8 mouse cellular contexts compared by ENCODE assay signal in the genomic region with DNA sequence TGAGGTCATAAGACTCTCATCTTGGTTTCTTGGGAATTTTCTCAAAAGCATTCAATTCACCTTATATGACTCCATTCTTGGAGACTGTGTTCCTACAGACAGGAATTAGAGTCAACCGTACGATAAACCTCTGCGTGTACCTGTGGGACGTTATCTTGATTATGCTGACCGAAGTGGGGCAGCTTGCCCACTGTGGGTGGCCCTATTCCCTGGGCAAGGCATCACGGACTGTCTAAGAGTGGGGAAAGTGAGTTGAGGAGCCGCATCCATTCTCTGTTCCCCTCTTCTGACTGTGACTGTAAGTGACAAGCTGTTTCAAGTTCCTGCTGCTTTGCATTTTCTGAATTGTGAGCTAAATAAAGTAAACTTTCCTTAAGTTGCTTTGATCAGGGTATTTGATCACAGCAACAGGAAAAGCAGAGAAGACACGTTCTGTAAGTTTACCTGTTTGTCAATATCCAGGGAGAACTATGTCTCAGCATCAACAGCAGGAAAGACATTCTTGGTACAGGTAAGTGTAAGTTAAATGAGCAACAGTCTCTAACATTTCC. TPM values are rescaled to one million over a fixed set of nuclear protein-coding genes. Genes with fewer than 3 reads are reported as not detected.
A peak's percentile ranks its signal among the peaks of the same experiment; 100 is the strongest.
DNase-seq lines count a peak whose midpoint lies in the region; ATAC-seq and TF ChIP-seq lines count a peak whose summit lies in the region.

A gene (plus strand): TSS at position 501 of the 551 bp plus-strand sequence.

- H3K9me3 ChIP-seq in ES-E14 (ENCODE audit: control insufficient read depth, insufficient read depth, low read depth, low read length): no peaks in the 10 kb centered on the region
- no peaks in the 10 kb centered on the region for H3K9me3 ChIP-seq in intestine, embryonic 15.5 days
- no peaks in the 10 kb centered on the region for H3K9me3 ChIP-seq in midbrain, embryonic 14.5 days (ENCODE audit: control insufficient read depth, low read length)

- in situ Hi-C loops in ES-E14 (cut with MboI; ENCODE audit: low sequenced_read_pairs in 2 of 2, unreplicated experiment in 2 of 2): loop anchor here (10.0 to 25.0 kb wide), 3 partner anchors 153 to 183 kb away; no protein-coding TSS in a partner anchor

- H3K4me2 ChIP-seq in intestine, embryonic 15.5 days (replicated peaks): peak within 1 kb of the TSS; percentile 94
- H3K4me2 ChIP-seq in midbrain, embryonic 14.5 days (ENCODE audit: low read length): peak within 1 kb of the TSS; percentile 85

- ATAC-seq in intestine, embryonic 15.5 days: no peak
- ATAC-seq in midbrain, embryonic 14.5 days (ENCODE audit: low FRiP score, low TSS enrichment): no peak

- peak within 1 kb of the TSS; percentile 67 for H3K9ac ChIP-seq in ES-E14 (ENCODE audit: insufficient read depth, low read depth, low read length, poor library complexity, severe bottlenecking)
- peak within 1 kb of the TSS; percentile 68 for H3K9ac ChIP-seq in intestine, embryonic 15.5 days
- H3K9ac ChIP-seq in midbrain, embryonic 14.5 days (replicated peaks; ENCODE audit: low read length): peak within 1 kb of the TSS; percentile 49

- intact Hi-C loops in gastrocnemius, postnatal 14 days (cut with DNase I; ENCODE audit: low total_unique reads): no loop called here

- peak within 1 kb of the TSS; percentile 71 to 93 for H3K4me3 ChIP-seq in ES-E14 (ENCODE audit: insufficient read depth in 1 of 2, low read depth in 1 of 2, low read length in 2 of 2, poor library complexity in 1 of 2, severe bottlenecking in 1 of 2)
- H3K4me3 ChIP-seq in intestine, embryonic 15.5 days (replicated peaks): peak within 1 kb of the TSS; percentile 77
- H3K4me3 ChIP-seq in midbrain, embryonic 14.5 days (replicated peaks; ENCODE audit: low read depth, low read length): peak within 1 kb of the TSS; percentile 57

- H3K27ac ChIP-seq in ES-E14 (ENCODE audit: insufficient read depth, low read depth, low read length, poor library complexity, severe bottlenecking): no peak within 1 kb of the TSS
- peak within 1 kb of the TSS; percentile 44; the same call in 1 of the 2 replicates for H3K27ac ChIP-seq in intestine, embryonic 15.5 days
- H3K27ac ChIP-seq in midbrain, embryonic 14.5 days (replicated peaks; ENCODE audit: low read depth, low read length): no peak within 1 kb of the TSS

- 91% methylated on average over 8 of the region's 8 CpGs for WGBS in intestine, embryonic 15.5 days
- WGBS in midbrain, embryonic 14.5 days: 94% methylated on average over 8 of the region's 8 CpGs

- no peaks in the 10 kb centered on the region for H3K27me3 ChIP-seq in intestine, embryonic 15.5 days (replicated peaks)
- peaks cover 28% of the 10 kb centered on the region for H3K27me3 ChIP-seq in midbrain, embryonic 14.5 days (ENCODE audit: control insufficient read depth, insufficient read depth, low read length)

- H3K4me1 ChIP-seq in ES-E14 (ENCODE audit: control insufficient read depth in 2 of 2, insufficient read depth in 2 of 2, low read length in 2 of 2, poor library complexity in 1 of 2): no peaks in the 10 kb centered on the region; a peak in 1 of 4 replicates
- H3K4me1 ChIP-seq in intestine, embryonic 15.5 days (replicated peaks): peaks cover 3% of the 10 kb centered on the region; the same call in 1 of the 2 replicates
- H3K4me1 ChIP-seq in midbrain, embryonic 14.5 days (ENCODE audit: control insufficient read depth, insufficient read depth, low read length): no peaks in the 10 kb centered on the region

- H3K36me3 ChIP-seq in ES-E14 (ENCODE audit: control insufficient read depth, insufficient read depth, low read length, poor library complexity, severe bottlenecking): no peaks in the 10 kb centered on the region
- H3K36me3 ChIP-seq in intestine, embryonic 15.5 days: no peaks in the 10 kb centered on the region
- no peaks in the 10 kb centered on the region for H3K36me3 ChIP-seq in midbrain, embryonic 14.5 days (ENCODE audit: control insufficient read depth, insufficient read depth, low read length)

- no peak for DNase-seq in adrenal gland, adult 18-20 months (ENCODE audit: low spot score in 2 of 2)
- no peak for DNase-seq in adrenal gland, adult (ENCODE audit: inconsistent age in 2 of 2, low spot score in 1 of 2)
- DNase-seq in ES-E14 (ENCODE audit: low read depth, low spot score): no peak
- DNase-seq in gastrocnemius, postnatal 14 days: no peak
- no peak for DNase-seq in midbrain, embryonic 14.5 days
- DNase-seq in thymus, postnatal 0 days (ENCODE audit: low spot score): no peak
- DNase-seq in retina, postnatal 1 day: no peak

TF ChIP-seq in ES-E14, 5 proteins besides CTCF, POLR2A, EP300 and RAD21:
- no peak for TF ChIP-seq MAFK (IDR thresholded peaks at IDR 0.05; ENCODE audit: insufficient read depth, low read depth, low read length)
- TF ChIP-seq CHD2 (IDR thresholded peaks at IDR 0.05; ENCODE audit: low read depth, low read length): no peak
- no peak for TF ChIP-seq HCFC1 (IDR thresholded peaks at IDR 0.05; ENCODE audit: borderline replicate concordance, insufficient read depth, low read length)
- TF ChIP-seq ZC3H11A (IDR thresholded peaks at IDR 0.05; ENCODE audit: borderline replicate concordance, low read depth, low read length): no peak
- no peak for TF ChIP-seq ZNF384 (IDR thresholded peaks at IDR 0.05; ENCODE audit: low read depth, low read length)

RNA-seq across cellular contexts. Expression of the gene that starts here (rescaled TPM):
- 10 to 100 TPM; 48.6 to 58.7 TPM for total RNA-seq in adrenal gland, adult 18-20 months (2021)
- 14.6 and 25.1 TPM in 2 replicates for total RNA-seq in ES-E14 (2012; rRNA removed)
- 10 to 100 TPM; 27.2 to 29.6 TPM for total RNA-seq in gastrocnemius, postnatal 14 days (2021)
- 31.5 and 40.1 TPM in 2 replicates for polyA plus RNA-seq in intestine, embryonic 15.5 days (2015; fragmentation: Nextera tagmentation; extraction: Ambion mirVana)
- polyA plus RNA-seq in midbrain, embryonic 14.5 days (2014; fragmentation: Nextera tagmentation; extraction: Ambion mirVana): 5.5 and 33.7 TPM in 2 replicates
- 3.4 and 4.9 TPM in 2 replicates for polyA plus RNA-seq in thymus, postnatal 0 days (2015; fragmentation: Nextera tagmentation; extraction: Ambion mirVana)
